Mouse (Mus musculus) embryonic fibroblast, embryonic 13.5 days (primary cell): ENCODE results near the gene Ptgs1.

Experiments
- CTCF ChIP-seq: IDR thresholded peaks from 2 replicates; pipeline ENCODE4 v1.5.1; 2011; ENCODE audit warnings: mild to moderate bottlenecking, control low read depth, low read length, moderate library complexity, borderline replicate concordance; ENCODE audit not compliant: insufficient read depth
- POLR2A ChIP-seq: IDR thresholded peaks from 2 replicates; pipeline ENCODE4 v1.6.1; 2011; ENCODE audit warnings: low read depth, mild to moderate bottlenecking, control low read depth, low read length, moderate library complexity

DNA sequence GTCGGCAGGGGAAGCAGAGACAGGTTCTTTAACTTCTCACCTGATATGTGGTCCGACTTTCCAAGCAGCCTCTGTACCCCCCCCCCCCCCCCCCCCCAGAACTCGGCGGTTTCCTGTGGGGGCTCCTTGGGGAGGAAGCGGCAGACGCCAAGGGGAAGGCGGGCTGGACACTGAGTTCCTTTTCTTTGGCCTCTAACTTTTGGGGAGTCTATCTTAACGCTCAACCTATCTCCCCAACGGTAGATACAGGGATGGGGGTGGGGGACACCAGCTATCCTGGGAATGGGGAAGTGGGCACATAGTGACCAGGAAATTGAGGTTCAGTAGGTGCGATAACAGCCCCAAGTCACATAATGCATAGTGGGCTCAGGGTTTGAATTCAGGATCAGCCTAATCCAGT, 741 bp downstream of the Ptgs1 start:
- TF ChIP-seq CTCF = no peak
- TF ChIP-seq POLR2A = no peak
